Mouse (Mus musculus) lung, postnatal 0 days (tissue): ENCODE results near the gene Cbx1. TPM values are rescaled to one million over a fixed set of nuclear protein-coding genes. Genes with fewer than 3 reads are reported as not detected.

ENCODE experiments used
- ATAC-seq: fragments of 200-750 bp; cut with Nextera tagmentation; 2 replicates; pipeline ENCODE4 v1.8.0; 2017; ENCODE audit warnings: moderate library complexity
- DNase-seq: peaks from one replicate; pipeline ENCODE4 v3.0.0-alpha.2; 2016; ENCODE audit warnings: low spot score
- H3K27ac ChIP-seq: fragments of 300-500 bp; sonication (generic); 2 replicates; pipeline ENCODE4 v1.5.1; 2014; ENCODE audit warnings: antibody characterized with exemption, mild to moderate bottlenecking, low read length, mixed read lengths
- H3K27me3 ChIP-seq: fragments of 300-500 bp; sonication (generic); replicated peaks from 2 replicates; pipeline ENCODE4 v1.6.1; 2014; ENCODE audit warnings: low read length, mixed read lengths; ENCODE audit not compliant: insufficient read depth
- H3K36me3 ChIP-seq: fragments of 300-500 bp; sonication (generic); 2 replicates; pipeline ENCODE4 v1.6.1; 2014; ENCODE audit warnings: low read length, mixed read lengths; ENCODE audit not compliant: insufficient read depth
- H3K4me1 ChIP-seq: fragments of 300-500 bp; sonication (generic); 2 replicates; pipeline ENCODE4 v1.6.1; 2014; ENCODE audit warnings: antibody characterized with exemption, low read depth, low read length, mixed read lengths; ENCODE audit not compliant: insufficient read depth
- H3K4me2 ChIP-seq: fragments of 300-500 bp; sonication (generic); replicated peaks from 2 replicates; pipeline ENCODE4 v1.6.1; 2014; ENCODE audit warnings: low read depth, mild to moderate bottlenecking, low read length, moderate library complexity, mixed read lengths
- H3K4me3 ChIP-seq: fragments of 300-500 bp; sonication (generic); 2 replicates; pipeline ENCODE4 v1.5.1; 2014; ENCODE audit warnings: low read depth, low read length
- H3K9ac ChIP-seq: fragments of 300-500 bp; sonication (generic); replicated peaks from 2 replicates; pipeline ENCODE4 v1.6.1; 2014; ENCODE audit warnings: low read depth, mild to moderate bottlenecking
- H3K9me3 ChIP-seq: fragments of 300-500 bp; sonication (generic); 2 replicates; pipeline ENCODE4 v1.6.1; 2016; ENCODE audit warnings: low read length, mixed read lengths
- CTCF ChIP-seq: IDR thresholded peaks from 2 replicates; pipeline ENCODE4 v1.5.1; 2016; ENCODE audit warnings: antibody characterized with exemption, mild to moderate bottlenecking
- EP300 ChIP-seq: IDR thresholded peaks from 2 replicates; pipeline ENCODE4 v1.6.1; 2016; ENCODE audit warnings: antibody characterized with exemption, mild to moderate bottlenecking, control low read depth
- WGBS: fragments of 180-500 bp; shearing (Covaris S2); extraction: QIAGEN DNeasy Blood & Tissue Kit; methylation state at CpG from one replicate; pipeline ENCODE4 v1.1.7; 2014; 5-methylcytosine and 5-hydroxymethylcytosine counted together
- polyA plus RNA-seq: library from polyadenylated mRNA; unstranded; fragments of >200 nt; fragmentation: Nextera tagmentation; extraction: Ambion mirVana; gene quantifications from 2 replicates; pipeline ENCODE4 v1.2.1, GENCODE M21; 2015

The Cbx1 gene
- polyA plus RNA-seq, 1 experiment from 2014 or later, result 48.6 TPM

- Histone ChIP-seq H3K4me2 (no peak overlapping the region), H3K4me1 (no peaks in the 10 kb centered on the region), H3K9me3 (no peaks in the 10 kb centered on the region), H3K36me3 (peaks cover 37% of the 10 kb centered on the region), H3K9ac (no peak overlapping the region), H3K4me3 (no peak overlapping the region), H3K27ac (no peak overlapping the region), H3K27me3 (no peaks in the 10 kb centered on the region)
- ATAC-seq, result no peak
- WGBS, result 93% methylated on average over 1 of the region's 1 CpGs
- no peak for TF ChIP-seq CTCF
- TF ChIP-seq EP300, result no peak
- no peak for DNase-seq
Measured at GRCm38 (mm10) chr11:96816494-96816893, 27.6 kb downstream of the Cbx1 start.

DNA sequence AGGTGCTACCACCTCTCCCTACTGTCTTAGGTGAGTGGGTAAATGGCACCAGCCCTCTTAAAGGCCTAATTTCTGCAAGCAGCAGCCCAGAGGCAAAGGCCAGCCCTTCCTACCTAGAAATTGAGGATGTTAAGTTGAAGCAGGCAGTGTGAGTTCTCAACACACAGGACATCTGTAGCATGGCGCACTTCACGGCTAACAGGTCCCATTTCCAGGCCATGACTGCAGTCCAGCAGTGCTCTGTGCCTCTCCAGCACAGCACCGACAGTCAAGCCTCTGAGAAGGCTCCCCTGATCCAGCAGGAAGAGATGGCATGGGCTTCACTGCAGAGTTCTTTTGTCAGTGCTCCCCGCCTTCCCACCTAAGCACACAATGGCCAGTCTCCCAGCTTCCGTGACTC is 28.1 kb downstream of the Cbx1 start:
- no peaks in the 10 kb centered on the region for H3K27me3 ChIP-seq
- no peaks in the 10 kb centered on the region for H3K4me1 ChIP-seq
- TF ChIP-seq EP300, result no peak
- no peak for TF ChIP-seq CTCF
- H3K36me3 ChIP-seq, result peaks cover 42% of the 10 kb centered on the region
- no peak overlapping the region for H3K4me3 ChIP-seq
- no peaks in the 10 kb centered on the region for H3K9me3 ChIP-seq
- WGBS, result 79% methylated on average over 5 of the region's 5 CpGs
- ATAC-seq (no peak), DNase-seq (no peak)
- H3K27ac ChIP-seq, result no peak overlapping the region
- no peak overlapping the region for H3K4me2 ChIP-seq
- H3K9ac ChIP-seq, result no peak overlapping the region

GRCm38 (mm10) chr11:96818128-96818710 is 29.3 kb downstream of the Cbx1 start:
- no peak overlapping the region for H3K27ac ChIP-seq
- no peaks in the 10 kb centered on the region for H3K27me3 ChIP-seq
- no peak for ATAC-seq
- no peak overlapping the region for H3K9ac ChIP-seq
- H3K4me2 ChIP-seq, result no peak overlapping the region
- 0 out of 2 replicates have a peak, but pooled peaks cover under 1% of the 10 kb centered on the region for H3K4me1 ChIP-seq
- 80% methylated on average over 8 of the region's 8 CpGs for WGBS
- H3K4me3 ChIP-seq, result no peak overlapping the region
- peaks cover 46% of the 10 kb centered on the region for H3K36me3 ChIP-seq
- no peak for TF ChIP-seq EP300
- no peak for TF ChIP-seq CTCF
- DNase-seq, result no peak
- no peaks in the 10 kb centered on the region for H3K9me3 ChIP-seq

GRCm38 (mm10) chr11:96821956-96822355 is 33.0 kb downstream of the Cbx1 start:
- Histone ChIP-seq H3K4me3 (no peak overlapping the region), H3K4me1 (peaks cover 32% of the 10 kb centered on the region; the same call in 1 of the 2 replicates), H3K36me3 (peaks cover 46% of the 10 kb centered on the region), H3K4me2 (no peak overlapping the region), H3K27me3 (no peaks in the 10 kb centered on the region), H3K9me3 (no peaks in the 10 kb centered on the region), H3K9ac (no peak overlapping the region), H3K27ac (no peak overlapping the region)
- ATAC-seq (no peak), DNase-seq (no peak)
- TF ChIP-seq CTCF (no peak), EP300 (no peak)
- WGBS, result 87% methylated on average over 10 of the region's 10 CpGs

DNA sequence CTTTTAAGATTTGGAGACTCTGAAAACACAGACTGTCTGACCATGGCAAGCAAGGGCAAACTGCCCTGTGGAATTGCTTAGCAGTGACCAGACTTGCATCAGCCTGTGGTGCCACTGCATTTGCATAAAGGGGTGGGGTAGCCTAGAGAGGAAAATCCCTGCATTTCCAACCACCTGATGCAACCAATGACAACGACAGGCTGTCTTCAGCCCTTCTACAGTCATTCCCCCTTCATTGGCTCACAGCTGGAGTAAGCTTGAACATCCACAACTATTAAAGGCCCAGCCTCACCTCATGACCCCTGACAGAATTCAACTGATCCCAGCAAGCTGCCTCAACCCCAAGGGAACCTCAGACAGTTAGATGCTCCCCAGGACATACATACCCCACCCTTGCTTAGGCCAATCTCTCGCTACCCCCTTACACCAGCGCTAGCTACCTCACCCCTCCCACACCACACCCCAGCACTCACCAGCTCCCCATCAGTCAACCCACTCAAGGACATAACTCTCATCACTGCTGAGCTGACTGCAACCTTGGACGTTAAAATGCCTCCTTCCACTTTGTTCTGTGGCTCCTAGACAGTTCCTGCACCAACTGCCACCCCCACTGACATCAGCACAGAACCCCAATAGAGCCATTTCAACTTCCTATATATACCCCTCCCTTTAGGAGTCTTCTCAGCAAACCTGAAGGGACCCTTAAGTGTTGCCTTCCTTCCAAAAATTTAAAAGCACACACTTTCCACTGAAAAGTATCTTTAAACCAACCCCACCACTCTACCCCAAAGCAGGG is 33.9 kb downstream of the Cbx1 start:
- H3K4me1 ChIP-seq, result peaks cover 41% of the 10 kb centered on the region
- H3K4me2 ChIP-seq, result peak overlapping the region; percentile 79
- no peak overlapping the region for H3K27ac ChIP-seq
- 38% methylated on average over 4 of the region's 4 CpGs for WGBS
- H3K27me3 ChIP-seq, result no peaks in the 10 kb centered on the region
- H3K36me3 ChIP-seq, result peaks cover 45% of the 10 kb centered on the region
- H3K9me3 ChIP-seq, result no peaks in the 10 kb centered on the region
- peak; percentile 10; the same call in 1 of the 2 replicates for ATAC-seq
- DNase-seq, result peak; percentile 51
- TF ChIP-seq CTCF (no peak), EP300 (no peak)
- 0 out of 2 replicates have a peak overlapping the region, but pooled peaks have one; percentile 23 for H3K9ac ChIP-seq
- H3K4me3 ChIP-seq, result peak overlapping the region; percentile 40

DNA sequence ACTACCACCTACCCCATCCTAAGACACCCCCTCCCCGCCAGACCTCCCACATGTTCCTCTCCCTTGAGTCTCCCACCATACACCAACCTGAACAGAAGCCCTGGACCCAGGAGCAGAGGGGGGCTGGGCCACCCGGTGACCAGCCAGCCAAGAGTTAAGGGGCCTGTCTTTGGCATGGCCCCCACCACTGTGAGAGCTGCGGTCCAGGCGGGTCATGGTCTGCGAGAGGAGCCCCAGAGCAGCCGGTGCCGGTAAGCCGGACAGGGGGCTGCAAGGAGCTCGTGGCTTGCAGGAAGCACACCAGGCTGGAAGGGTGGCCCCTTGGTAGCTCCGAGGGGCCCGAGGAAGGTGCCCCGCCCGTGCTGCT is 34.5 kb downstream of the Cbx1 start:
- peaks cover 39% of the 10 kb centered on the region; the same call in 1 of the 2 replicates for H3K36me3 ChIP-seq

More for the DNA sequence above, 34.5 kb downstream of the Cbx1 start:
- TF ChIP-seq EP300 (no peak), CTCF (no peak)
- Histone ChIP-seq H3K27ac (no peak overlapping the region), H3K4me3 (peak overlapping the region; percentile 40), H3K9me3 (no peaks in the 10 kb centered on the region), H3K27me3 (no peaks in the 10 kb centered on the region), H3K4me2 (peak overlapping the region; percentile 79), H3K9ac (0 out of 2 replicates have a peak overlapping the region, but pooled peaks have one; percentile 23), H3K4me1 (peaks cover 46% of the 10 kb centered on the region)
- no peak for ATAC-seq
- WGBS, result 14% methylated on average over 9 of the region's 13 CpGs
- no peak for DNase-seq
